Mouse (Mus musculus) CD4-positive helper T cell, adult 2 months (primary cell): ENCODE measurements around the gene Kif19a.
A peak's percentile ranks its signal among the peaks of the same experiment; 100 is the strongest.

Source experiments
- DNase-seq: peaks from one replicate; pipeline ENCODE4 v3.0.0-alpha.2; 2012; ENCODE audit warnings: low read depth, missing footprints, low spot score

The Kif19a gene

GRCm38 (mm10) chr11:114780076-114780475, 14.9 kb downstream of the Kif19a start:
- no peak for DNase-seq

- no peak for DNase-seq
Measured at GRCm38 (mm10) chr11:114785892-114786291, 20.7 kb downstream of the Kif19a start.

- DNase-seq, result peak; percentile 44
Measured at GRCm38 (mm10) chr11:114786326-114786725, 21.1 kb downstream of the Kif19a start.

- no peak for DNase-seq
Measured at GRCm38 (mm10) chr11:114787611-114788010, 22.4 kb downstream of the Kif19a start.

- peak; percentile 68 for DNase-seq
Measured at GRCm38 (mm10) chr11:114789061-114789714, 24.0 kb downstream of the Kif19a start.

- DNase-seq, result no peak
Measured at GRCm38 (mm10) chr11:114789716-114790115, 24.5 kb downstream of the Kif19a start.

GRCm38 (mm10) chr11:114790171-114790570, 25.0 kb downstream of the Kif19a start:
- no peak for DNase-seq

- DNase-seq, result no peak
Measured at GRCm38 (mm10) chr11:114790841-114791240, 25.7 kb downstream of the Kif19a start.

- no peak for DNase-seq
Measured at GRCm38 (mm10) chr11:114791351-114791889, 26.2 kb downstream of the Kif19a start.

- DNase-seq, result no peak
Measured at GRCm38 (mm10) chr11:114791891-114792411, 26.8 kb downstream of the Kif19a start.

GRCm38 (mm10) chr11:114792931-114793494, 27.8 kb downstream of the Kif19a start:
- DNase-seq, result no peak

- DNase-seq, result no peak
Measured at GRCm38 (mm10) chr11:114793868-114794545, 28.8 kb downstream of the Kif19a start.

GRCm38 (mm10) chr11:114794691-114795090, 29.5 kb downstream of the Kif19a start:
- DNase-seq, result no peak

GRCm38 (mm10) chr11:114795231-114795746, 30.1 kb downstream of the Kif19a start:
- no peak for DNase-seq

- DNase-seq, result no peak
Measured at GRCm38 (mm10) chr11:114795848-114796322, 30.7 kb downstream of the Kif19a start, which contains the start of gene Btbd17. Gene Btbd17, minus strand, starts transcription at chr11:114795945.

- no peak for DNase-seq
Measured at GRCm38 (mm10) chr11:114797176-114797575, 32.0 kb downstream of the Kif19a start.

- no peak for DNase-seq
Measured at GRCm38 (mm10) chr11:114797981-114798380, 32.8 kb downstream of the Kif19a start.

GRCm38 (mm10) chr11:114798624-114799023, 33.4 kb downstream of the Kif19a start, which contains the start of gene Gpr142:
Gene Gpr142, plus strand, starts transcription at chr11:114798924.
- DNase-seq, result no peak

- DNase-seq, result no peak
Measured at GRCm38 (mm10) chr11:114801906-114802305, 36.7 kb downstream of the Kif19a start.

GRCm38 (mm10) chr11:114802540-114803267, 37.5 kb downstream of the Kif19a start:
- no peak for DNase-seq

- no peak for DNase-seq
Measured at GRCm38 (mm10) chr11:114803990-114804389, 38.8 kb downstream of the Kif19a start.
